Mouse (Mus musculus) adrenal gland, postnatal 25 days (tissue): ENCODE results near the gene Mtf1. TPM values are rescaled to one million over a fixed set of nuclear protein-coding genes. Genes with fewer than 3 reads are reported as not detected.

Source experiments
- DNase-seq: peaks from one replicate; pipeline ENCODE4 v3.0.0; 2021; ENCODE audit warnings: mixed read lengths
- total RNA-seq: library from RNA; stranded (reverse); gene quantifications from 2 replicates; pipeline ENCODE4 v1.2.3, GENCODE M21; 2021

Gene Mtf1
- total RNA-seq, 1 experiment from 2014 or later: 22.5 TPM

GRCm38 (mm10) chr4:124802309-124803260 lies 681 bp downstream of the Mtf1 start:
- peak; percentile 96 for DNase-seq

- no peak for DNase-seq
These were observed 1.5 kb downstream of the Mtf1 start for GRCm38 (mm10) chr4:124803406-124803805.

DNA sequence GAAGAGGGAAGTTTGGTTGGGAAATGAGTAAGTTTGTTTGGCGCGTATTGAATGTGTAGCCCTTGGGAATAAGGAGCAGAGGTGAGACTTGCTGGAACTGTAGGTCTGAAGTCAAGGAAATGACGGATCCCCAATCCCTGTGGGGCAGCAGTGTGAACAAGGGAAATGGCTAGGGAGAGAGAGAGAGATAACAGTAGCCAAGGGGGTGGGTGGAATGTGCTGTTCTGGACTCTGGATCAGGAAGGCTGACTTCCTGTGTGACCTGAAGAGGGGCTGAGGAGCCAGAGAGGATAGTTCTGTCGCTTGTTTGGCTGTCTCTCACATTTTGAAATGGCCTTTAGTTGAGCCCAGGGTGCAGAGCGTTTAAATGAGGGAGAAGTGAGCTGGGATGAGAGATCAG lies 6.6 kb downstream of the Mtf1 start:
- no peak for DNase-seq

DNA sequence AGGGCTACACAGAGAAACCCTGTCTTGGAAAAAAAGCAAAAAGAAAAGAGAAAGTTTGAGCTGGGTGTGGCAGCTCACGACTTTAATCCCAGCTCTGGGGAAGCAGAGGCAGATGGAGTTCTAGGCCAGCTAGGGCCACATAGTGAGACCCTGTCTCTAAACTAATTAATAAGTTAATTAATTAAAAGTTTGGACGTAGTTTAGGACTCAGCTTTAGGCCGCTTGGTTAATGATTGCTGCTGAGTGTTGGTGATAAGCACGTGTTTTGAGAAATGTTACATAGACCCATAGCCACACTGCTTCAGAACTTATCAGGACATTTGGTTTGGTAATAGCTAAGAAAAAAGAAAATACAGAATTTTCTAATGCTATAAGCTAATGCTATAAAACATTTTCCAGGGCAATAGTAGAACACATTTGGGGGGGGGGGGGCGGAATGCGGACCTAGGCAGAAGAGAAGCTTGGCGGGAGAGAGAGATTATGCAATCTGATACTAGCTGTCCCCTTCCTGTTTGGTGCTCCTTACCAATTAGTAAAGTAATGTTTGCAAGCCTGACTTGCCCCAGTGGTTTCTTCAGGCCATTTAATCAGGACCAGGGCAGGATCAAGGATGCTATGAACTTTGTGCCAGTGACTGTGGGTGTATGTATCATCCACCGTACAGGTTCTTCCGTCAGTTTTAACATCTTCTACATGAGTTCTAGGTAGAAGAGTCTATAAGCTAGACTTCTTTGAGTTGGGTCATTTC lies 7.4 kb downstream of the Mtf1 start:
- DNase-seq: no peak

DNA sequence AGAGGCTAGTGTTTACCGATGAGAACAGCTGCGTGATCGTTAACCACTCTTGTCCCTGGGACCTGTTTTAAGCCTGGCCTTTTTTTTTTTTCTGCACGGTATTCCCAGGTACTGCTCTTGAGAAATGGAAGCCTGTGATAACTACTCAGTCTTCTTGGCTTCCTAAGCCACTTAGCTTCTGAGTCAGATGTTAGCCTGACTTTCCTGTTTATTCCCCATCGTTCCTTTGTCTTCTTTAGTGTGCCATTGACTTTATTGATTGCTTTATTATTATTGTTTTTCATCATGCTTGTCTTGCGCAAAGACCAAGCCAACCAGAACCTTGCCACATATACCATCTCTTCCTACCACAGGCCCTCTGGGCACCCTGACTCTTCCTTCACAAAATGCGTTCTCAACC lies 8.2 kb downstream of the Mtf1 start:
- no peak for DNase-seq

DNA sequence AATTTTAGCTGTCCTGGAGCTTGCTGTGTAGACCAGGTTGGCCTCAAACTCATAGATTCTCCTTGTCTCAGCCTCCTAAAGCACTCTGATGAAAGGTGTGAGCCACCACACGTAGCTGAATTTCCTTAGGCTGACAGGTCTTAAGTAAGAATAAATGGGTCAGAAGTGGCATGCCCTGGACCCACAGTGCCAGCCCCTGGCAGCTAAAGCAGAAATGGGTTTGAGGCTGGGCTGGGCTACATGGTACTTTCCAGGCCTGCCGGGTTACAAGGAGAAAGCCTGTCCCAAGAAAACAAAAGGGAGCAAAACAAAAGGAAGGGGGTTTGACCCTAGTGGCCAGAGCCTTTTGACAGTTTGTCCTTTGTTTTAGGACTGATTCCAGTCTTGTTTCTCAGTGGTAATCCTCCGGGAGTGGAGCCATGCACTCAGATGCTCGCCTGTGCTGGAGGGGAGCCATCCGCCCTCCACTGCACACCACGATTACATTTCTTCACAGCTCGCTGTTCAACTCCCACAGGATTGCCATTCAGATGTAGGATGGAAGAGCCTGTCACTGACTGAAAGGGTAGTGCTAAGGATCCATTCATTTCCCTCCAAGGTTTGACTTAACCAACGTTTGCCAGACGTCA lies 9.6 kb downstream of the Mtf1 start:
- DNase-seq: no peak

DNA sequence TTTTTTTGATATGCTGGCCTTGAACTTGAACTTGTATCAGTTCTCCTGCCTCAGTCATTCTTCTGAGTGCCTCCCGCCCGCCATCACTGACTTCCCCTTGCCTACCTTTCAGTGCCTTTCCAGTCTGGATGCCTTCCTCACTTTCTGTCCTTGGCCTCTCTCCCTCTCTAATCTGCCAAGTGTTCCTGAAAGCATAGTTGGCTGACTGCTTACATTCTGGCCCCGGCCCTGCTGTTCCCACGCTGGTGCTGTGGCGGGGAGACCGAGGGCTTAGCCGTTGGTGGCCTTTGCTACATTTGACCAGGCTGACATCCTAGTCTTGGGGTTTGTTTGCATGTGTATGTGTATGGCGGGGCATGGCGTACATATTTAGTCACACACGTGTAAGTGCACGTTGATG lies 14.0 kb downstream of the Mtf1 start:
- peak; percentile 26 for DNase-seq

GRCm38 (mm10) chr4:124817803-124818202 lies 15.9 kb downstream of the Mtf1 start:
- peak; percentile 52 for DNase-seq

- DNase-seq: no peak
These were observed 16.9 kb downstream of the Mtf1 start for GRCm38 (mm10) chr4:124818832-124819231.

DNA sequence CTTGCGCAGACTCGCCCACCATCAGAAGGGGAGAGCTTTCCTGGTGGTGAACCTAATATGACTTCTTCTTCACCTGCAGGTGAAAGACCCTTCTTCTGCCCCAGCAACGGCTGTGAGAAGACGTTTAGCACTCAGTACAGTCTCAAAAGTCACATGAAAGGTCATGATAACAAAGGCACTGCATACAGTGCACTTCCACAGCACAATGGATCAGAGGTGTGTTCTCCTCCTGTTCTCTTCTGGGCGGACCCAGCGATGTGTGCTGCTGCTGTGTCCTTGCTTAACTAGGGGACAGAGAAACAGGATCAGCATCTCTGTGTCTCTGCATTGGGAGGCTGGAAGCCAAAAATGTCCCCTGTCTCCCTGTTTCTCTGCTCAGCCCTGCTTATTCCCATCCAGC lies 23.1 kb downstream of the Mtf1 start:
- DNase-seq: no peak

DNA sequence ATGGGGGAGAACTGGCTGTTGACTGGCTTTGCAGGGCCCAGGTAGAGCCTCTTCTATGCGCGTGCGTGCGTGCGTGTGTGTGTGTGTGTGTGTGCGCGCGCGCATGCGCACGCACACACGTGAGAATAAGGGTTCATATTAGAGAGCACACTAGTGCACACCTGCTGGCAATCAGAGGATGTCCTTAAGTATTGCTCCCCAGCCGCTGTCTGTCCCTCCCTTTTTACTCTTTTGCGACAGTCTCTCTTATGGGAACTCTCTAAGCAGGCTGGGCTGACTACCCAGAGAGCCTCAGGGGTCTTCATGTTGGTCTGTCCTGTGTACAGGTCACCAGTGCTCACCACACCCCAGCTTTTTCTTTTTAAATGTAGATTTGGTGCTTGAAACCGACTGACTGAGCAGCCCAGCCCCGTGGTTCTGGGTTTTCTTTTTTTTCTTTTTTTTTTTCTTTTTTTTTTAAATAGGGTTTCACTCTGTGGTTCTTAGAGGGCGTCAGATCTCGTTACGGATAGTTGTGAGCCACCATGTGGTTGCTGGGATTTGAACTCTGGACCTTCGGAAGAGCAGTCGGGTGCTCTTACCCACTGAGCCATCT lies 23.6 kb downstream of the Mtf1 start:
- DNase-seq: no peak

DNA sequence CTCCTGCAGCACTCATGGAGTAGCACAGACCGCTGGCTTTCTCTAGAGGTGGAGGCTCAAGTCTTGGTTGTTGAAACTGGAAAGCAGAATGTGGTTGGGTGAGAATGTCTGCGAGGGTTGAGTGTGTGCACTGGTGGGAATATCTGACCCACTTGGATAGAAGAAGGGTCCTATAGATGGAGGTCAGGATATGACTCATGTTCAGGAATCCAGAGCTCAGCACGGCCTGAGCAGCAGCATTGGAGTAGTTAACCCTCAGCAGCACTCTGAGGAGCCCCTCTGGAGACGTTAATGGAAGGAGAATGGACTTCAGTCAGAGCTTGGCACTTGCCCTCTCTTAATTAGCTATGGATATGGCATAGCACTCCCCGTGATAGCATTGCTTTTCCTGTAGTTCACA lies 27.8 kb downstream of the Mtf1 start:
- no peak for DNase-seq

GRCm38 (mm10) chr4:124832796-124833195 lies 30.9 kb downstream of the Mtf1 start:
- no peak for DNase-seq

DNA sequence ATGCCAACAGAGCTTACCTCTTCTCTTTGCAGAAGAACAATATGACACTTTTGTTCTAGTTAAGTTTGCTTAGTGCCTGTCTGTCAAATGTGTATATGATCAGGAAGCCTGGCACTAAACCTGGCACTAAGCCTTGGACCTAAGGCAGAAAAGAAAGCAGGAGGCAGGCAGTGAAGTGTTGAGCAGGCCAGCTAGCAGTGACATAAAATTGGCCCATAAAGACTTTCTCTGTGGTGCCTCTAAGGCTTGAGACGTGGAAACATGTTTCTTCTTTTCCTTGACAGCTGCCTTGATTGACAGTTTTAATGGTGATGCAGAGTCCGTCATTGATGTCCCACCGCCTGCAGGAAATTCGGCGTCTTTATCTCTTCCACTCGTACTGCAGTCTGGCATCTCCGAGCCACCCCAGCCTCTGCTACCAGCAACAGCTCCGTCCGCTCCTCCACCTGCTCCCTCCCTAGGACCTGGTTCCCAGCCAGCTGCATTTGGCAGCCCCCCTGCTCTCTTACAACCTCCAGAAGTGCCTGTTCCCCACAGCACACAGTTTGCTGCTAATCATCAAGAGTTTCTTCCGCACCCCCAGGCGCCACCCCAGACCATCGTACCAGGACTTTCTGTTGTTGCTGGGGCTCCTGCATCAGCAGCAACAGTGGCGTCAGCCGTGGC lies 36.3 kb downstream of the Mtf1 start:
- DNase-seq: no peak

GRCm38 (mm10) chr4:124840998-124841397 lies 39.1 kb downstream of the Mtf1 start:
- no peak for DNase-seq

DNA sequence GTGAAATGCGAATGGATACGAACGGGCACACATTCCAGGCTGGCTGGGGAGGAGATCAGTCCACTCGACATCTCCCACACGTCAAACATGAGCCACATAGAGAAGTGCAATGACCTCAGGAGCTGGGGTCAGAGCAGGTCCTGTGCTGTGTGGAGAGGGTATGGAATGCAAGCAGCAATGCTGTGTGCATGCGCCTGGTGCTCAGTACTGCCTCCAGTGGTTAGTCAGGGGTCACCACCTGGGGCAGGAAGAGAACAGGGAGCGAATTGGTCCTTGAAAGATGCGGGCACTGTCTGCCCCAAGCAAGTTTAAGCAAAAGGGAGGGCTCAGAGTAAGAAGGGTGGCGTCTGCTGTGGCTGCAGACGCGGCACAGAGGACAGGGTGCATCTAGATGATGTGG lies 41.6 kb downstream of the Mtf1 start:
- peak; percentile 37 for DNase-seq

- peak; percentile 81 for DNase-seq
These were observed 45.7 kb downstream of the Mtf1 start for GRCm38 (mm10) chr4:124847573-124847972.

DNA sequence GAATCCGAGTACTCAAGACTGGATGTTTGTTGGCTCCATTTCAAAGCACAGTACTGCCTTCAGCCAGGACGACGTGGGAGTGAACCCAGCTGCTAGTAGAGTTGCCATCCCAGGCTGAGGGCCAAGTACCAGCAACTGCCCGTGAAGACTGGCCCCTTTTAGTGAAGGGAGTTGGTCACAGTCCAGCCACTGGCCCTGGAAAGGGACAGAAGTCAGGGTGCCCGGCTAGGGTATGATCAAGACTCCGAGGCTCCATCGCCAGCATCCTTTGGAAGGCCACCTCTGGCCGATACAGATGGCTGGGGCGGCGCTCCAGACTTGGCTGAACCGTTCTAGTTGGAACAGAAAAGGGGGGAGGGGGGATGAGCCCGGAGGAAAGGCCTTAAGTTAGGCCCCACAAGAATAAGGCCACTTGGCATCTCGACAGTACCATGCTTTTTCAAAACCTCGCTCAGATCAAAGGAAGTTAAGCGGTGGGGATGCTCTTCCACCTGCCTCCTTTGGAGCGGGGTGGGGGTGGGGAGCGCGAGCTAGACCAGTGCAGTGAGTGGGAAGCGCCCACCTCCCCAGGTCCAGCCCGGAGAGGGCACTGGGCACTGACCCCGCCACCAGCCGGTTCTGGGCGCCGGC lies 47.8 kb downstream of the Mtf1 start:
- DNase-seq: peak; percentile 46

DNA sequence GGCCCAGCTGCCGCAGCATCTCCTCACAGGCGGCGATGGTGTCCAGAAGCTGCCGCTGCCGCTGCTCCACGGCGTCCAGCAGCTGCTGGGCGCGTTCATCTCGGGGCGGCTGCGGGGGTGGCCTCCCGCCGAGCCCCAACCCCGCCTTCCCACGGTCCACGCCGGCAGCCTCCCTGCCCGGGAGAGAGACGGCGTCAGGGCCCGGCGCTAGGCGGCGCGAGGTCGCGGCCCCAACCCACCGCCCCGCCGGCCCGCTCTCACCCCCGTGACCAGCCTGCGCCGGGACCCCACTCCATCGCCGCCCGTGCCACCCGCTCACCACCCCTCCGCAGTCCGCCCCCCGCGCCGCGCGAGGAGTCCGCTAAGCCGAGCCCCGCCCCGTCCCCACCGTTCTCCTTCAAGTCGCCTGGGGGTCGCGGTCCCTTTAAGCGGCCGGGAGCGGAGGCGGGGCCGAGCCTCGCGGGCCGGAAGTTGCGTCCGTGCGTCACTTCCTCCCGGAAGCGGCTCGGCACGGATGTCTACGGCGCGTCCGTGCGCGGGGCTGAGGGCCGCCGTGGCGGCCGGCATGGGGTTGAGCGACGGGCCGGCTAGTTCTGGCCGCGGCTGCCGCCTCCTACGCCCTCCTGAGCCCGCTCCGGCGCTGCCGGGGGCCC lies 48.5 kb downstream of the Mtf1 start, which contains the start of gene Yrdc:
Gene Yrdc, plus strand, starts transcription at position 419 of the 653 bp plus-strand sequence.
- DNase-seq: peak; percentile 94

DNA sequence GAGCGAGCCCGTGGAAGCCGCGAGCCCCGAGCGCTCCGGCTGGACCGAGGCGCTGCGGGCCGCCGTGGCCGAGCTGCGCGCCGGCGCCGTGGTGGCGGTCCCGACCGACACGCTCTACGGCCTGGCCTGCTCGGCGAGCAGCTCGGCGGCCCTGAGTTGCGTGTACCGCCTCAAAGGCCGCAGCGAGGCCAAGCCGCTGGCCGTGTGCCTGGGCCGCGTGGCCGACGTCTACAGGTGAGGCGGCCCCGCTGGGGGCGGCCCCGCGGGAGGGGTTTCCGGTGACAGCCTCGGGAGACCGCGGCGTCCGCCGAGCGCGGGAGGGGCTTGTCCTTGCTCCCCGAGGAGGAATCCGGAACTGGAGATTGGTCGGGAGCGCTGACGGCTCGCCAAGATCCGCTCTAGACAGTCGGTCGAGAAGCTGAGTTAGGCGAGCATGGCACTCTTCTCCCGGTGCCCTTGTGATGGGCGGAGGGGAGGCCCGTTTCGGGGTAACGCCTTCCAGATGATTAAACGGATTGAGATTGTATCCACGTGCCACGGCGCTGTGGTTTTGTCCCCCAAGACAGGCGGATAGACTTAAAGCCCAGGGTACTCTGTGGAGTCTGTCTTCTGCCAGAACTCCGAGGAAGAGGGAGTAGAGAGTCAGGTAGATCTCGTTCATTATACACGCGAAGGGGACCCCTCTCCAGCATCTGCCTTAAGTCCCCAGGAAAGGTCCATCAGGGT lies 49.2 kb downstream of the Mtf1 start, which contains the start of gene 1110065P20Rik:
Gene 1110065P20Rik, minus strand, starts transcription at position 264 of the 726 bp plus-strand sequence.
- DNase-seq: peak; percentile 86
